Mouse (Mus musculus) thymus, postnatal 10 days (tissue): Measurements from ENCODE around the gene Sik1.
A peak's percentile ranks its signal among the peaks of the same experiment; 100 is the strongest.

Experiments used
- DNase-seq, 2 experiments: peaks; one replicate each; pipeline ENCODE4 v3.0.0; 2021; ENCODE audit warnings: low spot score in 2 of 2

Sik1 gene

GRCm38 (mm10) chr17:31854770-31855596 is 621 bp downstream of the Sik1 start:
- peak in 1 of 2 experiments; percentile 58 for DNase-seq

- DNase-seq: no peak
Observed at GRCm38 (mm10) chr17:31853448-31854188, 2.0 kb downstream of the Sik1 start.

- no peak for DNase-seq
Observed at GRCm38 (mm10) chr17:31852782-31853447, 2.7 kb downstream of the Sik1 start.

- DNase-seq: no peak
Observed at GRCm38 (mm10) chr17:31851816-31852476, 3.7 kb downstream of the Sik1 start.

- DNase-seq: no peak
Observed at GRCm38 (mm10) chr17:31850457-31850980, 5.1 kb downstream of the Sik1 start.

GRCm38 (mm10) chr17:31846970-31847369 is 8.6 kb downstream of the Sik1 start:
- no peak for DNase-seq

GRCm38 (mm10) chr17:31846352-31846751 is 9.3 kb downstream of the Sik1 start:
- DNase-seq: no peak

GRCm38 (mm10) chr17:31843891-31844290 is 11.7 kb downstream of the Sik1 start:
- no peak for DNase-seq

GRCm38 (mm10) chr17:31842930-31843822 is 12.4 kb downstream of the Sik1 start:
- no peak for DNase-seq

GRCm38 (mm10) chr17:31841842-31842611 is 13.6 kb downstream of the Sik1 start:
- no peak for DNase-seq

GRCm38 (mm10) chr17:31841453-31841841 is 14.2 kb downstream of the Sik1 start:
- DNase-seq: peak; percentile 45

GRCm38 (mm10) chr17:31840423-31841003 is 15.1 kb downstream of the Sik1 start:
- DNase-seq: peak; percentile 32 to 38

GRCm38 (mm10) chr17:31836772-31837171 is 18.8 kb downstream of the Sik1 start:
- DNase-seq: no peak

- no peak for DNase-seq
Observed at GRCm38 (mm10) chr17:31836264-31836607, 19.4 kb downstream of the Sik1 start.

- peak; percentile 29 to 33 for DNase-seq
Observed at GRCm38 (mm10) chr17:31835528-31836263, 19.9 kb downstream of the Sik1 start.

GRCm38 (mm10) chr17:31834320-31835065 is 21.1 kb downstream of the Sik1 start:
- DNase-seq: no peak

- peak in 1 of 2 experiments; percentile 27 for DNase-seq
Observed at GRCm38 (mm10) chr17:31833752-31834151, 21.9 kb downstream of the Sik1 start.

GRCm38 (mm10) chr17:31832577-31832964 is 23.0 kb downstream of the Sik1 start:
- no peak for DNase-seq
